Mouse (Mus musculus) gastrocnemius, postnatal 4 days (tissue): ENCODE results near the gene Adamts4. TPM values are rescaled to one million over a fixed set of nuclear protein-coding genes. Genes with fewer than 3 reads are reported as not detected.

Experiments
- DNase-seq, 2 experiments: peaks; one replicate each; pipeline ENCODE4 v3.0.0; 2021 to 2022; ENCODE audit warnings: low spot score in 2 of 2, mixed read lengths in 2 of 2
- total RNA-seq, 2 experiments: library from RNA; stranded (reverse); gene quantifications; 2 replicates each; pipeline ENCODE4 v1.2.3; 2021

Gene Adamts4
- total RNA-seq, 2 experiments from 2014 or later: 12.1 to 12.5 TPM

DNA sequence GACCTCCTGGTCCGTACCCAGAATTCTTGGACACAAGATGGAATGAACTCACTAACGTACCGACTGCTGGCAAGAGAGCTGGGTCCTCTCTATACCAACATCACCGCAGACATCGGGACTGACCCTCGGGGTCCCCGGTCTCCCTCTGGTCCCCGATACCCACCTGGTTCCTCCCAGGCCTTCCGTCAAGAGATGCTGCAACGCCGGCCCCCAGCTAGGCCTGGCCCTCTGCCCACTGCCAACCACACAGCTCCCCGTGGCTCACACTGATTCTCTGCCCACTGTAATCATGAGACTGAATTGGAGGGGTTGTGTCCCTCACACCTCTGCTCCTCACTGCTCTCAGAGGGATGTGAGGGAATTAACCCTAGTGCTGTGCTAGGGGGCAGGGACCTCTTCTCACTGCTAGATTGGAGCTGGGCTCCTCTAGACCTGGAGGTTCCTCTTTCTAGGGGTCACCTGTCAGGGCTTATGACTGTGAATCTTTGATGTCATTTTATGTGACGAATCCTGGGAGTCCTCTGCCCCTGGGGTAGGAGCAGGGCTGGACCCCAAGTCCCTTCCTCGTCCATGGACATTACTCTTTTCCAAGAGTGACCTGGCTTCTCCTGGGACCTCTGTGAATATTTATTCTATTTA, 26.0 kb downstream of the Adamts4 start:
- DNase-seq: no peak

DNA sequence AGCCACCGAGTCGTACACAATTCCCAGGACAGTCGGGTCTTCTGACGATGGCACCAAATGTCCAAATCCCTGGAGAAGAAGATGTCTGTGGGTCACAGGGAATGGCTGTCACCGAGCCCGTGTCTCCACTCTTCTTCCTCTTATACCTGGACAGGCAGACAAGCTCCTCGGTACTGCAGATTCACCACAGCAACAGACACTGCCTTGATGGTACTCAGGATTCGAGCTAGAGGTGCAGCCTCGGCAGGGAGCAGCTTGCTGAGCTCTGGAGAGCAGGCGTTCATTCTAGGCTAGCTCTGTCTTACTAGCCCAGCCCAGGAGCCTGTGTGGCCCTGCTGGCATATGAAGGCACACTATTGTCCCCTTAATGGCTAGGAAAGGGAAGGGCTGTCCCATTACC, 27.5 kb downstream of the Adamts4 start:
- DNase-seq: no peak

DNA sequence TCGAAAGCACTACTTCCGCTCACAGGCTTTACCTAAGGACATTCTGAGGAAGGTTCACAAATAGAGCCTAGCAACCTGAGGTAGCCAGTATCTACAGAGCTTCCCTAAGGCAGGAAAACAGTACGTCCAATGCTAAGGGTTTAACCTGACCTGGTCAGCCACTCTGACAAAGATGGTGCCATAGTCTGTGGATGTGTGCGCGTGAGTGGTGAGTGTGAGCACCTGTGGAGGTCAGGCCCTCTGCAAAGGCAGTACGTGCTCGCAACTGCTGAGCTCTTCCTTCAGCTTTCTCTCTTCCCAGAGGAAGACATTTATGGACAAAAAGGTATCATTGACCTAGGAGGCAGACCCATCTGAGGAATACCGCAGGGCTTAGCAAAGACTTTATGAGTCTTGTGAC, 28.2 kb downstream of the Adamts4 start:
- DNase-seq: no peak

DNA sequence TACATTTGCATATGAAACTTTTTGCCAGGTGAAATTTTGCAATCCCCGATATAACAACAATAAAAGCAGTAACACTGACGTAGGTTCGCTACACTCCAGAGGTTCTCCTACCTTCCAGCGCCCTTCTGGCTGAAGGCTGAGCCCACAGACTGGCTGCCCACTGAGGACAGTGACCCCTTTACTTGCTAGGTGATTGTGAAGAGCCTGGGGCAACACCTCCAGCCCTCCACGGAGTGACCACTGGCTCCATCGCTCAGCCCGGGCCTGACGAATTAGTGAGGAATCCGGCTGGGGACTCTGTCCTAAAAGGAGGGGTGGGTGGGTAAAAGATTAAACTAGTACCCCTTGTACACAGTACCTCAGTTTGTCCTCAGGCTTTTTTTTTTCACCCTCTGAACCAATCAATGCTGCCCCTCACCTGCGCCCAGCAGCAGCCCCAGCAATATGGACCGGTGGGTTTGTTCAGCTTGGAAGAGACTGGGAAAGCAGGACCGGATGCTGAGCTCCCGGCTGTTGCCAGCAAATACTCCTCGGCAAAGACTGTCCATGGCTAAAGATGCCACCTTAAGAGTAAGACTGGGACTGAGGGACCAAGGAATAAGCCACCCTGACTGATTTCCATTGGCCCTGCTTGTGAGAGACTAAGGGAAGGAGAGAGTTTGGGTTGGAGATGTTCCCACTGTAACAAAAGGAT, 28.9 kb downstream of the Adamts4 start:
- no peak for DNase-seq

DNA sequence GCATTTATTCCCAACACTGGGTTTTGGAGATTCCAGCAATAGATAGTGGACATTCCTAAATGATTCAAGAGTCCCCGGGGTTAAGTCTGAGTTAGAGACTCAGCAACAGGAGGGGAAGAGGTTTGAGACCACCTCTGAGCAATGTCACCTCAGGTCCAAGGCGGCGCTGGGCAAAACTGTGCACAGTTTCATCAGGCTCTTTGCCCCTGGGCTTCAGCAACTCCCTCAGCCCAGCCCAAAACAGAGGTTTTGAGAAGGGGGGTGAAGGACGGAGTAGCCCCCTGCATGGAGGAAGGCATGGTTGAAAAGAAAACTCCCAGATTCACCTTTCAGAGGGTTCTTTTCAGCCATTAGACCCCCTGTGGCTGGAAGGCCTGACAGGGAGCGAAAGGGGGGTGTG, 29.5 kb downstream of the Adamts4 start:
- no peak for DNase-seq

DNA sequence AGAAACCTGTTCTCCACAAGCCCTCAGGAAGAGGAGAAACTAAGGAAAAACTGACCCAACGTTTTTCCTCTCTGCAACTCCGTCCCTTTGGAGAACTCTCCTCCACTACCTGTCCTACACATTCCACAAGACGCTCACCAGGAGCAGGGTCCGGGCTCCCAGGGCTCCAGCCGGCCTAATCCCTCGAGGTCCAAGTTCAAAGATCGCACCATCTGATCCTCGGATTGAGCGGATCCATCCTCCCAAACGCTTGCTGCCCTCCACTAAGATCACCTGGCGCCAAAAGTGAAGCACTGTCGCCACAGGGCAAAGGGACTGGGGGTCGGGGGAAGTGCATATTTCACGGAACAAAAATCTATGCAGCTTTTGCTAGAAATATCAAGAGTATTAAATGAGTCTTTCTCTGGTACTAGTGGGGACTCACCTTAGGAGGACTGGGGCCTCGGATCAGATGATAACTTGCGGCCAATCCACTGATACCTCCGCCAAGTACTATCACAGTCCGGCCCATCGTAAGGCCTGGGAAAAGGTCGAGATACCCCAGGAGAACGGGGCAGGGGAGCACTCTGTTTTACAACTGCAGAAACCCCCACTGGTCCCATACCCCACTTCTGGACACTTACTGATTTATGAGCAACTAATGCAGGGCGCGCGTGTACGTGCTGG, 30.2 kb downstream of the Adamts4 start:
- no peak for DNase-seq

DNA sequence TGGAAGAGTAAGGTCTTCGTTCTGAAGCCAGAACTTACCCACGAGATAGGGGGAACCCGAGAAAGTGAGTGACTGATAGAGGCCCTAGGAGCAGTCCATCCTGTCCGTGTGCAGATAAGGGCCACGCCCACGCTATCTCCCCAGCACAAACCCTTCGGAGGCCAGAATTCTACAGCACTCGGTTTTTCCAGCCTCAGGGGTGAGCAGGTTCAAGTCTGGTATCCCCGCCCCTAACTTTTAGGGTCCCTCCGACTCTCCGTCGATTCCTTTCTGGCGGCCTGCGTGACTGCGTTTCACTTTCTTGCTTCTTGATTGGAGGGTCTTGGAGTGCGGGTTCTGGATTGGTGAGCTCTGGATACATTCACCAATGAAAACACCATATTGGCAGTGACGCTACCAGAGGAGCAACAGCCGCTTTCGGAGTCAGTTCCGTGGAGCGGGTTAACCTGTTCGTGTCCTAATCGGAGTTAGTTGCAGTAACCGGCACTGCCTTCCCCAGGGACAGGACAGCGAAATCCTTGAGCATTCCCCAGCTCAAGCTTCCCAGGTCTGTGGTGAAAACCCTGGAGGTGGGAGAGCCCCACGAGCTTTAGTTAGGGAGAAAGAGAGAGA, 30.8 kb downstream of the Adamts4 start, which contains the start of gene Ppox:
TSS of gene Ppox (minus strand) at position 271 of the 612 bp plus-strand sequence.
- DNase-seq: peak; percentile 73 to 84

DNA sequence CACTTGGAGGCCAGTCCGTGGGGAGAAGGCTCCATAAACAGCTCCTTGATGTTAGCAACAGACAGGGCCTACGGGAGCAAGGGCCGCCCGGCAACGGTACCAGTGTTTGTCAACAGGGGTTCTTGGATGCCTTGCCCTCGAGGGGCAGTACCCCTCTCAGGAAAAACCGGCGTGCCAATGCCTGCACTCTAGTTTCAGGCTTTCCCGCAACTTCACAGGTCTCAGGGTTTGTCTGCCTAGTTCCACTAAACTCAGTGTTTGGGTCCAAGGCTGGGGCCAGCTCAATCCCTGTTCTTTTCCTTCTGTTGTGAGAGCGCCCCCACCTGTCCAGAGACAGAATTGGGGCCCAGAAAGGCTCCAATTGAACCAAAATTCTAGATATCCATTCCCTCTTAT, 31.3 kb downstream of the Adamts4 start:
- peak; percentile 67 to 87 for DNase-seq

DNA sequence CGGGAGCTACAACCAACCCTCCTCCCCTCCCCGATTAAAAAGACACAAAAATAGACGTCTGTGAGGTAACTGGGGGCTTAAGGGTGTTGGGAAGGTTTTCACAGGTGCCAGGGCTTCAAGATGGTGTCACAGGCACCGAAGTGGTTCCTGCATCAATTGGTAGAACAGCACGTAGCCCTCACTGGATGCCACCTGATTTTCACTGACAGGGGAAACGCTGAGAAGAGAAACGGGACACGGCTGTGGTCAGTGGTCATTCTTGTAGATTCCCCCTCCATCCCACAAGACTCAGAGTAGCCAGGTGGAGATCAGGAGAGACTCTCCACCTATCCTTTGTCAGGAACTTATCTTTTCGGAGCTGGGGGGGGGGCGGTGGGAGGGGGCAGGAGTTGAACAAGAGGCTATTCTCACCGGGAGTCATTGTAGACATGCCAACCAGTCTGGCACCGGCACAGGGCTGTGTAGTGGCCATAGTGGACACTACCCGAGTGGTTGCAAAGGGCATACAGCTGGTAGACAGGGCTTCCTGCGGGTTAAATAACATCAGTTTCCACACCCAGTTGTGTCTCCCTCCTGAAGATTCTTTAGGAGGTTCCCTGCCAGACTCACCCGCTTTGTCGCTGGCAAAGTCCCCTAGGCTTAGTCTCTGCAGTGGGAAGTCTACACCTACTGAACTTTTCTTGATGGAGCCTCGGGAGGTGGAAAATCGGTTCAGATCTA, 32.0 kb downstream of the Adamts4 start:
- peak in 1 of 2 experiments; percentile 14 for DNase-seq

DNA sequence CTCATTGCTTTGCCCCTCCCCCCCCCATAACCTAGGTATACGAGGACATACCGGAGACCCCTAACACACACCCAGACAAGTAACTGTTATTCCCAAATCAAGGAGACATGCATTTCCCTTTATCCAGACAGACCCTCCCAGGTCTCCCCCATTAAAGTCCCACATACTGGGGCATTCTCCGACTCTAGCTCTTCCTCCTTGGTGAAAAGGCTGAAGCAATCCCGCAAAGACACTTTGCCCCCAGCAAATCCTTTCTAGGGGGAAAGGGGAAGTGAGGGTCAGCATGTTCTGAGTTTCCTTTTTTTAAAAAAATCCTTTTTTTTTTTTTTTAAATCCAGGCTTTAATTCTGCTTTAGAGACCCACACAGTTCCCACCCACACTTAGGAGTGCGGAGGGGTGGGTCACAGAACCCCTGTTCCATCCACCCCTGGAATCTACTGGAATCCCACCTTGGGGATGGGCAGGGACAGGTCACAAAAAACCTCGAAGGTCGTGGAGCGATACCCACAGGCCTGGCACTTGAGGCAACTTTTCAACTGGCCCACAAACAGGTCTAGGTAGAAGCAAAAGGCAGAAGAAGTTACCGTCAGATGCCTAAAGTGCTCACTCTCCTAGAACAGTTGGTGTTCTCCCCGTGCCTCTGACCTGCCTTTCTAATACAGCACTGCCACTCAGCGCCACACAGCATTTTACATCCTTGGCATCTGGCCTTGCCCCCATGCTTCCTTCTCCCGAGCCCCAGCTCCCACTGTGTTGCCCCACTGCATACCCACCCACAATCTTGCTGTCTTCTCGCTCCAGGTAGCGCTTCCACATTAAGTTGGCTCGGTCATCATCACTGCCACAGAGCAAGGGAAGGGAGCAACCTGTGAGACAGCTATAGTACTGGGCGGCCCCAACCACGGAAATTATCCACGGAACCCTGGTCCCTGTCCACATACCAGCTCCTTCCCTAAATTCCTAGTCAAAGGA, 33.3 kb downstream of the Adamts4 start:
- no peak for DNase-seq

DNA sequence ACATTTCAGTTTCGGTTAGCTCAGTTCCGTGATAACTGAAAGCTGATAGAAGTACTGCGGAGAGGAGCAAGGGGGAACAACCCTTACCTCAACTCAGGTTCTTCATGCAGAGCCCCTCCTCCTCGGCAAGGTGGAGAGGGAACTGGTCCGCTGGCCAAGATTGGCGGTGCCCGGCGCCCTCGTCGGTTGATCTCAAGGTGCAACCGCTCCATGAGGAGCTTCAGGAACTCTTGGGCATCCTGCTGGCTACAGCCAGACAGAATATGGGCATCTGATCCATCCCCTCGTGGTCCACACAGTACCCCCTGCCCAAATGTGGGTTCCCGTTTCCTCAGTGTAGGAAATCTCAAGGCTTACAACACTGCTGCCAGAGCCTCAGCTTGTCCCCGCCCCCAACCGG, 34.3 kb downstream of the Adamts4 start:
- DNase-seq: no peak

DNA sequence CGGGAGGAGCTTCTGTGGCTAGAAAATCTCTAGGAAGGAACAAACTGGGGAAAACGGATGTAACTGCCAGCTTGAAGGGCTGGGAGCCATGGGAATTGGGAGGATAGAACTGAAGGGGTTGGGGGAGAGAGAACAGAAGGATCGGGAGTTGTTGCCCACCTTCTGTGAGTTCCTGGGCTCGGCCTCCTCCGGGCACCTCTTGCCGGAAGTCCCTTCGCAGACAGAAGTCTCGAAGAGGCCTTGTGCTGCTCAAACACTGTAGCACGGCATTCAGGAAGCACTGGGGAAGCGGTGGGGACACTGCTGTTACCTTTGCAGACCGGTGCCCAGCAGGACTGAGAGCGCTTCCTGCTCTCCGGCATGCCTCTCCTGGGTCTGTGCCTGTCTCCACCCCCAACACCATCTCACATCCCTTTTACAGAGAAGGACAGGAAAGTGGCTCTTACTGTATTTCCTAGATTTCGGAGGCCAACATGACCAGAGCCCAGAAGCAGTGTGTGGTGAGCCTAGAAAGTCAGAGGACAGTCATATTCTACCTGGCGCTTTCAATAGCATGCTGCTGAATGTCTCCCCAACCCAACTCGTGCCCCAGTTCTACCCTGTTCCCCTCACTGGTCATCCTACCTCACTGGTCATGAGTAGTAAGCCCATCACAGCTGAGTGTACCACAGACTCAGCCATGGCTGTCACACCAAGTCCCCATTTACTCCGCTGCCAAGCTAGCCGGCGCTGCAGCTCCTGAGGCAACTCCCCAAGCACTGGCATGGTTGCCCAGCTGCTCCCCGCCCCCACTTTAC, 35.1 kb downstream of the Adamts4 start:
- DNase-seq: no peak

DNA sequence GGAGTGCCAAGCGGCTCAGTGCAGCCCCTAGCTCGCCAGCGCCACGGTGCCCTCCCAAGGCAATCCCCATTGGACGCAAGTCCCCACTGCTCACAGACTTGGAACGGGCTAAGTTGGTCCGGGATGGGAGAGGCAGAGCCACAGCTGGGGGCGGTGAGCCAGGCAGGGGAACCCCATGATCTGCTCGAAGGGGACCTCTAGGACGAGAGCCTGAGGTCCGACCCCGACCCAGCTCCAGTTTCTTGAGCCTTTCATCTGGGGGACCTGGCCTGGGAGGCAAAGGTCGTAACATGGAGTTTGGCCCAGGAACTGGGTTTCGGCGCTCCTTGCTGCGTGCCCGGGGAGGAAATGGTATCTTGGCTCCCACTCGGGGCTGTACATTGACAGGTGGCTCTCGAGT, 36.3 kb downstream of the Adamts4 start:
- no peak for DNase-seq

DNA sequence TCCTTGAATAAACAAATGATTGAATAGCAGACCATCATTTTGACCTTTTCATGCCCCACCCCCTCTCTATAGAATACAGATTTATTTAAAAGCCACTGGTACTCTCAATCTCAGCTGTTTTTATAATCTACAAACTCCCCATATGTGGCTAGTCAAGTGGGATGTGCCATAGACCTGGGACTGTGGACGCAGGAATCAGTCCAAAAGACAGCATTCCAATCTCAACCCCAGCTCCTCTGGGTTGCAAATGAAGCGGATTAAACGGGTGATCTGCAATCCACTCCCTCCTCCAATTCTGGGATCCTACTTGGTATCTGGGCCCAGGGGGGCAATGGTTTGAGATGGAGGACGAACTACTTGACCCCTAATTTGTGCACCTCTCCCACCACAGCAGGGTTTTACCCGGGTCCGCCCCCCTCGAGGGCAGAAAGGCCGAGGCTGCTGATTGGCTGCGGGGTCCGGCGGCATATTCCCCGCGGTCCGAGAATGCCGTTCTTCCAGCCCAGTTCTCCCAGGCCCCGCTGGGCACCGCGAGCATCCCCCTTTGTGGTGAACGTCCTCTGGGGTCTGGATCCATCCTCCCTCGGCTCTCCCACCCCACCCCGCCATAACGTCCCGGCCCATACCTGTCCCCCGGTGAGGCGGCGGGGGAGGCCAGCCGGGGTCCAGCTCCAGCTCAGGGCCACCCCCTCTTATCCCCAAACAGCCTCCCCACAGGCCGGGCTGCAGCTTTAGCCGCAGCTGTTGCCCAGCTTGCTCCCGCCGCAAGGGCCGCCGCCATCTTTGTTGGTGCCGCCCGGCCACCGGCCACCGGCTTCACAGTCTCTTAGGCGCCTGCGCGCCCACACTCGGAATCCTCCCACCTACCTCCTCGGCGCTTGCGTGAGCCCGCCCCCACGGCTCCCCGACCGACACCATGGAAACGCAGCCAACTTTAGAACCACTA, 37.2 kb downstream of the Adamts4 start, which contains the start of gene Usp21:
TSS of gene Usp21 (minus strand) at position 856 of the 946 bp plus-strand sequence.
- peak; percentile 89 to 94 for DNase-seq

DNA sequence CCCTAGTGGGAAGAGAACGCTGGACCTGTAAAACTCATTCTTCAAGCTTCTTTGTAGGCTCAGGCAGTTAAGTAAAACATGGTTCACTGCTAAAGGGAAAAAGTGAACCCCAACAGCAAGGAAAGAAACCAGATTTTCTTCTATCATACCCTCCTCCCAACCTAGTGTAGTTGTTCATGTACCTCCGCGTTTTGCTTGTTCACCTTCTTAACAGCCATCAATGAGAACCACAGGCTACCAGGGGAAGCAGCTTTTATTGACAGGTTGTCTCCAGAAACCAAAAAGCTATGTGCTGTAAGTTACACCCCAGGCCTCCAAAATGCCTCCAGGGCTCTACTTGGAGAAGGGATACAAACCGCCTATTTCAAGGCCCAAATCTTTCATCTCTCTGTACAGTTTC, 38.1 kb downstream of the Adamts4 start:
- no peak for DNase-seq

DNA sequence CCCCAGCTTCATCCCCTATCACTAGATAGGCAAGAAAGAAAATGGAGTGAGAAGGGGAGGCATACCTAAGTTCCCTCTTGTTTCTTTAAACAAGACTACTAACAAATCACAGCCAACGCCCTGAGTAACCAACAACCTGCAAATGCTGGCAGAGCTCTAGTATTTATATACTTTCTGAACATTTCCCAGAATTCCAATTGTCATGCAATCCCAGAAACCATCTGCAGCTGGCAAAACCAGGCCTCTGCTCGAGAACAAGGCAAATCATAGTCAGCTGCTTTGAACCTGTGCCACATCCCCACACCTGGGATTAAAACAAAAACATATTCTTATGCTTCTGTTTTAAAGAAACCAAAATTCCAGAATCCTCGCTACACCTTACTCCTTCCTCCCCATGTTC, 43.1 kb downstream of the Adamts4 start:
- DNase-seq: no peak

DNA sequence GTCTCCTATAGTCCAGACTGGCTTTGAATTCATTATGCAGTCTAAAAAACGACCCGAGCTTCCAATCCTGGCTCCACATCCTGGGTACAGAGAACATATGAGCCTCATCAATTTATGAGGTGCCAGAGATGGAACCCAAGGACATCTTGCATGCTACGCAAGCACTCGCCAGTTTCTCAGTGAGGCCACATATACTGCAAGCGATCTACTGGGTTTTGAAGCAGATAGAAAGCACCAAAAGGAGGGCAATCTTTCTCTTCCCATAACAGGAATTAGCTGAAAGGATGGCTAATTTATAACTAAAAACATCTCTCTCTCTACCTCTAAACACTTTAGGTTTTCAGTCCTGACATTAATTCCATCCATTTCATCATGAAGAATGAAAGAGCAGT, 43.7 kb downstream of the Adamts4 start:
- DNase-seq: no peak
